Mouse (Mus musculus) ES-CJ7 (cell line): Measurements from ENCODE around the gene Snx19.

Experiments
- DNase-seq: peaks from one replicate; pipeline ENCODE4 v3.0.0; 2011; ENCODE audit warnings: low read depth, low spot score

Snx19 gene

GRCm38 (mm10) chr9:30426882-30427632, at the start of gene Snx19:
Snx19 (plus strand) TSS chr9:30427108.
- peak; percentile 83 for DNase-seq

- DNase-seq = no peak
Measured at GRCm38 (mm10) chr9:30400771-30401170, 26.1 kb upstream of the Snx19 start.

- DNase-seq = peak; percentile 70
Measured at GRCm38 (mm10) chr9:30422940-30423339, 4.0 kb upstream of the Snx19 start.

DNA sequence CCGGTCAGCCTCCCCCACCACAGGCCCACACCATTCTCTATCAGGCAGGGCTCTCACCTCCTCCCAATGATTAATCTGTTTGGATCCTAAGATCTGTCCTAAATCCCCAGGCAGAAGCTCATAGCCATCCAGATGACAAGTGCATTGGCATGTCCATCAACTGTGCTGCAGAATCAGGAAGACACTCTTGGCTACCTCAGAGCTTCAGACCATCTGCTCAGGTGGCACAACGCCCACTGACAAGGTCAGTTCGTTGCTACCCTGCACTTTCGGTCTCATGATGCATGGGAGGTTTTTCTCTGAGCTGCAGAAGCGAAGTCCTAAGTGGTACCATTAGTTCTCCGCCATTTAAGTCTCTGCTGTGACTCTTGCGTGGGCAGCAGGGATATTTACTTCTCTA, 1.7 kb upstream of the Snx19 start:
- no peak for DNase-seq

DNA sequence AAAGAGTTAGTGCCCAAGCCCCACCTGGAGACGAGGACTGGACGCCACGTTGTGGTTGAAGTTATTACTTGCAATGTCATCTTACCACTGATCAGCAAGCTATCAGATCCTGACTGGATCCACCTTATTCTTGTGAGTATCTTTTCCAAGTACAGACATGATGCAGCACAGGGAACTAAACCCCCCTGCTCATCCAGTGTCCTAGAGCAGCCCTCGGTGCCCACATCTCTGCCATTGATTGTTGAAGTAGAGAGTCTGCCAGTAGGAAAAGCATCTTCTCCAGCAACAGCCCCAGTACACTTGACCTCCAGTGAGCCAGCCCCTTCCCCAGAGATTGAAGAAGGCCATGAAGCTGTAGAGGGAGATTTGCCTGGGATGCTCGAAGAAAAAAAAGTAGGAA, 1.3 kb downstream of the Snx19 start:
- no peak for DNase-seq

DNA sequence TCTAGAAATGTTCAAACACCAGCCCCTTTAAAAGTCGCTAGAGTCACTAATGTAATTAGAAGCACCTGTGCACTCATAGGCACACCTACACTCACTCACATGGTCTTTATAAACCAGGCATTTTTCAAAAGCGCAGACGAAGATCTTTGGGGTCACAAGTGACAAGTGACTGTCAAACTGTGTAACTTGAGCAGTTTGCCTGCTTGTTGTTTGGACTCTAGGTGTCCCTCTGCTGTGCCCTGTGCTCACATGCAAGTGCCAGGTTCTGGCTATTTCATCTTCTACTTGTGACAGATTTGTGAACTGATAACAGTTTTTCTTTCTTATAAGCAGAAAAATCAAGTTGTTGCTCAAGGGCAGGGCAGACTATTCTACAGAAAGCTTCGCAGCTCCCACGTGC, 3.5 kb downstream of the Snx19 start:
- DNase-seq = no peak

GRCm38 (mm10) chr9:30431909-30432308, 5.0 kb downstream of the Snx19 start:
- no peak for DNase-seq

DNA sequence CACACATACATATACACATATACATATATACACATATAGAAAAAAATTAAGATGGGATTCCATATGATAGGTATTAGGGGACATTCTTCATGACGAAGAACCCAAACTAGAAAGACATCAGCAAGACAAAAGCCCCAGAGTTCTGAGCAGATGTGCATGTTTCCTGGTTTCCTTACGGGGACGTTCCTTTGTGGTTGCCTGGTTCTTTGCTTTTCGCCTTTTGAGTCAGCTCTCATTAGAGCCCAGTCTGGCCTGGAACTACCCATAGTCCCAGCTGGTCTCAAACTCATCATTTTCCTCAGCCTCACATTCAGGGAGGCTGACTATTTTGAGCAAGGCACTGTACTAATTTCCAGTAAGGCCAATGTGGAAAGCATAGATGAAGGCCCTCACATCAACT, 7.0 kb downstream of the Snx19 start:
- DNase-seq = no peak

DNA sequence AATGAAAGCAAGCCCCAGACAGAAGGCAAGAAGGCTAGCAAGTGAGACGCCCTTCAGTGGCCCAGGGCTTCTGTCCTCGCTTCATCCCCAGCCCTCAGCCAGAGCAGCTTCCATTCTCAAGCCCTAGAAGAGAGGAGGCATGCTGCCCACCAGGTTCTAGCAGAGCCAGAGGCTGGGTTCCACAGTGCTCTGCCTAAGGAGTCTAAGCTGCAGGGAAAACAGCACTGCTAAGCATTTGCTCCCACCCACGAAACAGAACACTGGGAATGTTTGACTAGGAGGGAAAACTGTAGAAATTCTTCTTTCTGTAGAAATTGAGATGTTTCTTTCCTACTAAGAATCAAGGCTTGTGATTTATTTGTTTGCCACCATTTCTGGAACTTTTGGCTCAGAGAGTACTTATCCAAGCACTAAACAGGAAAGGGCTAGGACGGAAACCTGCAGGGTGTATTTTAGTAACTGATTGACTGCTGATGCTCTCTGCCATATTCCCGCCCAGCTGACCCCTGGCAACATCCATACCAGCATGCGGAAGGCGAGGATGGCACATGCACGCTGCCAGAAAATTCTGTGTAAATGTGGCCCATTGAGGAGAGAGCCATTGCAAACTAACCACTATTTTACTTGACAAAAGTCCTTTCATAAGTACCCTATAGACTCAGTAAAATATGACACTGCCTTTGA, 9.1 kb downstream of the Snx19 start:
- no peak for DNase-seq

GRCm38 (mm10) chr9:30438505-30438904, 11.6 kb downstream of the Snx19 start:
- DNase-seq = peak; percentile 49

GRCm38 (mm10) chr9:30441761-30442160, 14.9 kb downstream of the Snx19 start:
- DNase-seq = no peak

- DNase-seq = no peak
Measured at GRCm38 (mm10) chr9:30445232-30446085, 18.6 kb downstream of the Snx19 start.

DNA sequence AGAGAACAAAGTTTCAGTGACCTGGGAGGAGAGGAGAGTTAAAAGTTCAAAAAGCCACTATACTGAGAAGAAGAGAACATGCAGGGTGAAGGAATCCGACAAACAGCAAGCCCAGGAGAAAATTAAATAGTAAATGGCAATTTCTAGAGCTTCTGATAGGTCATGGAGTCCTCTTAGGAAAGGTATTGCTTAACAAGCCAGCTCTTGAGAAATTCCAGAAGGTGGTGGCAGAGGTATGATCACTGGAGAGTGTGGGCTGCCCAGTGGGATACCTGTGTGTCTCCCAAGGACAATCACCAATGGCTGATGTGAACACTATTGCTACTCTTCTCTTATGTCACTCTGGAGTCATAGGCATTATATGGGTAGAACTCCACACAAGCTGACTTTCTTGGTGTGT, 19.2 kb downstream of the Snx19 start:
- no peak for DNase-seq

GRCm38 (mm10) chr9:30448459-30448858, 21.6 kb downstream of the Snx19 start:
- peak; percentile 24 for DNase-seq

DNA sequence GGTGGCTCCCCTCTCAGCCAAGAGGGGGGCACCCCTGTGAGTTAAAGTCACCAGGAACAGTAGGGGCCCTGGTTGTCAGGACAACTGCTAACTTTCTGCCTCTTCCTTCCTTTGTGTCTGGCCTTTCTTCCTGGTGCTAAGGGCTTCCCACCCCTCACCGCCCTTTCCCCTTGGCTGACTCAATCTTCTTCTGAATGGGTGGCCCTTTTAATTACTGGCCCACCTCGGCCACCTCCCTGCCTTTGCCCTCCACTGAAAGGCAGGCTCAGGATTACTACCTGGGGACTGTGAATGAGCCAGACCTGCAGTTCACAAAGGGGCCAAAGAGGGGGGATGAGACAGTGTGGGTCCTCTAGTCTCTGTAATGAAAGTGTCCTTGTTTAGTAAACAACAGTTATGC, 23.0 kb downstream of the Snx19 start:
- peak; percentile 28 for DNase-seq

DNA sequence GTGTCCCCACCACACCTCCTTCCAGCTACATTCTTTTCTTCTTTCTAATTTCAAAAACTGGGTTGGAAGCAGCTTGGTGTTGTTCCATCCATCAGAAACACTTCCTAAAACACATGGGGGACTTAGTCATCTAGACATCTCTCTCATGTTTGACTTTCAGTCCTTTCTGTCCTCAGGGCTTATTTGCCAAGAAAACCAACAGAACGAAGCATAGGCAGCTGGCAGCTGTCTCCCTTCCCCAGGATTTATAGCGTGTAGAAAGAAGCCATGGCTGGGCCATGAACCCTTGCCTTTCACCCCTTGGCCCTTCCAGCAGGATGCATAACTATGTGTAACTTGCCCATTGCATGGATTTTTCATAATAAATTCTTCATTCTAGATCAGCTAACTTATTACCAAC, 23.9 kb downstream of the Snx19 start:
- DNase-seq = no peak

GRCm38 (mm10) chr9:30454527-30454926, 27.6 kb downstream of the Snx19 start:
- DNase-seq = no peak

GRCm38 (mm10) chr9:30456250-30456649, 29.3 kb downstream of the Snx19 start:
- no peak for DNase-seq

- no peak for DNase-seq
Measured at GRCm38 (mm10) chr9:30460501-30460900, 33.6 kb downstream of the Snx19 start.

GRCm38 (mm10) chr9:30464661-30465060, 37.8 kb downstream of the Snx19 start:
- DNase-seq = no peak

- DNase-seq = no peak
Measured at GRCm38 (mm10) chr9:30480043-30480442, 53.1 kb downstream of the Snx19 start.

- peak; percentile 95 for DNase-seq
Measured at GRCm38 (mm10) chr9:30480464-30480863, 53.6 kb downstream of the Snx19 start.
